Mouse (Mus musculus): ENCODE results near the gene Grm4. TPM values are rescaled to one million over a fixed set of nuclear protein-coding genes. Genes with fewer than 3 reads are reported as not detected.

Grm4 gene
- total RNA-seq, 1 experiment from 2014 or later: not detected

DNA sequence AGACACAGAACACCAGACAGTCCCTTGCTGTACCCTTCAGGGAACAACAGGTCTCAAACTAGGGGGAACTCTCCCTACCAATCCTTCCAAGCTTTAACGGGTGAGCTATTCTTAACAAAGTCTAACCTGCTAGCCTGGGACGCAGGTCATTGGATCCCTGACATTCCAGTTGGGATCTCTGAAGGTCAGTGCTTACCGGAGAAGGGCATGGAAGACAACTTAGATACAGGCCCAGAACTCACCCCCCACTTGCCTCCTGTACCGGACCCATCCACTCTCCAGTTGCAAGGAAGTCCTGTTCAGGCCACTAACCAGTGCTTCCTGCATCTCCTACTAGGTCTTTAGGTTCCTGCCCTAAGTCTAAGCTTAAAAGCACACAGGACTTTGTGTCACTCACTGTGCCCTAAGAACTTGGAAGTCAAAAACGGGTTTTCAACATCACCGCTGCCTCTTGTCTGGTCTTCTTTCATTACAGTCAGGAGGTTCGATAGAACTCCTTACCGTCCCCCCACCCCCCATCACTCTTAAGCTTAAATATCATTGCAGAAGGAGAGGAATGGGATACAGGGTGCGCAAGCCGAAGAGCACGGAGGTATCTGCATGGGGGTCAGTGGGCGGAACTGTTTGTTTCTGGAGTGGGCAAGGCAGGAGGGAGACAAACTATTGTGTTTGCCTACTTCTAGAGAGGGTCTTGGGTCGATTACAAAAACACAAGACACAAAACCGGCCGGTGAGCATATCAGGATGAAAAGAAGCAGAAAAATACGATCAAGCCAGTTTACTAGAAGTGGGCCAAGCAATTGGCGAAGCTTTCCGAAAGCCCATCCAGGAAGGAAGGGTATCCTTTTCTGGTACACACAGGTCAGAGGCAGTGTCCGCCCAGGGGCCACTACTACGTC lies 33.1 kb upstream of the Grm4 start:
- no peak for ATAC-seq (replicated peaks; ENCODE audit: insufficient number of reproducible peaks, low FRiP score, low TSS enrichment, poor library complexity, severe bottlenecking)

DNA sequence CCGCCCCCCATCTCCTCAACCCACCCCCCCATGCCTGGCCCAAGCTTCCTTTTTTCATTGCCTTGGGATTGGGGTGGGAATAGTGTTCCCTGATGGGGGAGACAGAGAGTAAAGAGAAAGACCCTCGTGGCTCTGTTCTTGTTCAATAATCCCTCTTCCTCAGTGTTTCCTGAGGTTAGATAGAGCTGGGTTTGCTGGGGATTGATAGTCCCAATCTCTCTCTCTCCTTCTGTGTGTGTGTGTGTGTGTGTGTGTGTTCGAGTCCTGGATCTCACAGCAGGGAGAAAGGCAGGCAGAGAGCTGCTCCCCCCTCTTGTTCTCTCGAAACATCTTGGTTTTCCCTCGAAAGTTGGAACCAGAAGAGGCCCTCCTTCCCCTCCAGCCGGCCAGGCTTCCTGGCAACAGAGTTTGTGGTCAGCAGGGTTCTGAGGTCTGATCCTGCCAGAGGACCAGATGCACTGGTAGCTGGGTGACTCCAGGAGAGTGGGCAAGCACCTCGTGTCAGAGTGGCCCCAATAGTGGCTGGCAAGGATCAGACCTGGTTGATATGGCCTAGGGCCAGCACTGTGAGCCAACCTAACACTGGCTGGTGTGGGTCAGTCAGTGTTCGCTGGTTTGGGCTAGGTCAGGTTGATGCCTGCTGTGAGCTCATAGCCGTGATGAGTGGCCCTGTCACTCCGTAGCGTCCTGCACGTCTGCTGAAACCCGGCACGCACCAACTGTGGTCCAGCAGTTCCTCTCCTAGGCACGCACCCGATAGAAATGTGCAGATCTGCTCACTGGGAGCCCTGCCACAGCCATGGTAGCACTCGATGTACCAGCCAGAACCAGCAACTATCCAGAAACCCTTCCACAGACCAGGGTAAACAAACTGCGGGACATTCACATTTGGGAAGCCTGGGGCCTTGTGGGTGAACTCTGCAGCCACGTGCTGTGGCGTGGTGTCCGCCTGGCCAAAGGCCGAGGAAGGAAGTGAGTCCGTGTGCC lies 31.3 kb upstream of the Grm4 start:
- no peak for ATAC-seq (replicated peaks; ENCODE audit: insufficient number of reproducible peaks, low FRiP score, low TSS enrichment, poor library complexity, severe bottlenecking)

DNA sequence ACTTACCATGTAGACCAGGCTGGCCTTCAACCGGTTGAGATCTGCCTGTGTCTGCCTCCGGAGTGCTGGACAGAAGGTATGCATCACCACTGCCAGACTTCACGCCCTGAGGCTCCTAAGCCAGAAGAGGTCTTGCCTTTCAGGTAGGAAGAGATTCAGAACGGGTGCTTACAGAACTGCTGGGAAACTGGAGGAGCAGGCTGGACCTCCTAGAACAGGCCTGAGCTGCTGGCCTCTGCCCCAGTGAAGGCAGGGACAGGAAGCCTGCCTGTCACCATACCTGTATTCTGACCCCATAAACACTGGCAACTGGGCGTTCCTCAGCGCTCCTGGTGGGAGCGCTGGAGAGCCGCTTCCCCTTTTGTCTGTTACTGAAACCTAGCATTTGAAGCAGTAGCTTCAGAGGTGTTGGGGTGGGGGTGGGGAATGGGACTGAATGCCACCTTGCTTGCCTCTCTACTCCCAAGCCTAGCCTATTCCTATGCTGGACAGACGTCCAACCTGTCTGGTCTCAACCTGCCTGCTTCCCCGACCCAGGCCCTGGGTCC lies 30.3 kb upstream of the Grm4 start:
- no peak for ATAC-seq (replicated peaks; ENCODE audit: insufficient number of reproducible peaks, low FRiP score, low TSS enrichment, poor library complexity, severe bottlenecking)

DNA sequence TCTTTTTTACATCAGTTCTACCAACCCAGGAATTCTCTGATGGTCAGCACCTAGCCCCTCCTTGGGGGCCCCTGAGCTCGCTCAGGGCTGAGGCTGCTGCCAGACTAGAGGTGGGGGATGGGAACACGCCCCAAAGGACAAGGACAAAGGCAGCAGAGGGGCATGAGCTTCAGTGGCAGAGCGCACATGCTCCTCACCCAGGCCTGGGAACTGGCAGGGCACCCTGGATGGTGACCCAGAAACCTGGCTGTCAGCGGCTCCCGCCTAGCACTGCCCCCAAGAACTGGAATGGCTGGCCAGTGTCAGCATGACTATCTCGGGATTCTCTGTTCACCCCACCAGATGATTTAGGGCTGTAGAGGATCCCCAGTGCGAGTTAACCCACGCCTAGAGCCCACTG lies 28.0 kb upstream of the Grm4 start:
- no peak for ATAC-seq (replicated peaks; ENCODE audit: insufficient number of reproducible peaks, low FRiP score, low TSS enrichment, poor library complexity, severe bottlenecking)

DNA sequence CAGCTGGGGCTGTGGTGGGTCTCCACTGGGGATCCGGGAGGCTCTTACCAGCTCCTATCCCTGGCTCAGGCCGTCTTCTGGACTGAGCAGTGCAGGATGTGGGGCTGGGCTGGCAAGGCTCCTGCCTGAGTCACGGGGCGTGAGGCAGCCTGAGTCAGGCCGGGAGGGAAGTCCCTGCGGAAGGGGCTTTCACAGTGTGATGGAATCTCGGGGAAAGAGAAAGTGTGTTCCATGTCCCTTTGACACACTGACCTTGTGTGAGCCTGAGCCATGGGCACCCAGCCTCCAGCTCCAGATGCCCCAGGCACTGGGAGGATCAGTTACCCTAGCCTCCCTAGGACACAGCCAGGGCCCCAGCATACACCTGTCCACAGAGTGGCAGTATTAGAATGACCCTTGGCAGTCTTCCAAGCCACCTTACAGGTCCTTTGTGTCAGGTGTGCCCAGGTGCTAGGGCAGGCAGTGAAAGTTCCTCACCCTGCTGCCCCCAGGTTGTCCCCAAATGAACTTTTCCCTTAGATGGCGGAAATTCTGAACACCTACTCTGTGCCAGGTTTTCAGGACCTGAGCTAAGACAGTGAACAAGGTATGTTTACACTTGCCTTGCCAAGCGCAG lies 26.2 kb upstream of the Grm4 start:
- peak; percentile 27; the same call in 1 of the 2 replicates for ATAC-seq (replicated peaks; ENCODE audit: insufficient number of reproducible peaks, low FRiP score, low TSS enrichment, poor library complexity, severe bottlenecking)

DNA sequence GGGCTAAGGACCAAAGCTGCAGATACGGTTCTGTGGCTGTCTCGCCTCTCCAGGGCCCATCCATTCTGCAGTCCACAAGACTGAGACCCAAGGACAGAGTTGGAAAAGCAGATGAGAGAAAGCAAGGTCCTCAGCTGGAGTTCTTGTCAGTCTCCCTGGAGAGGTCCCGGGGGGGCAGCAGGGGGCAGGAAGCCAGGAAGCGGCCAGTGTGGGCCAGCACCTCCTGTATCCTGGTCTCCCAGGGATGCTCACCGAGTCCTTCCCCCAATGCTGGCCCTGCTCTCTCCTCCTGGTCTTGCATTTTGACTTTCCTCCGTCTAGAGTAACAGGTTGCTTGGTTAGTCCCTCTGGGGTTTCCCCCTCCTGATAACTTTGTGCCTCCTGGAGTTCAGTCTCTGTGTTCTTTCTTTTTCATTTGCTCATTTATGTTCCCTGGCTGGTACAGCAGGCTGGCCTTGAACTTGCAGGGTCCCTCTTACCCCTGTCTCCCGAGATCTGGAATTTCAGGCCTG lies 25.4 kb upstream of the Grm4 start:
- no peak for ATAC-seq (replicated peaks; ENCODE audit: insufficient number of reproducible peaks, low FRiP score, low TSS enrichment, poor library complexity, severe bottlenecking)

DNA sequence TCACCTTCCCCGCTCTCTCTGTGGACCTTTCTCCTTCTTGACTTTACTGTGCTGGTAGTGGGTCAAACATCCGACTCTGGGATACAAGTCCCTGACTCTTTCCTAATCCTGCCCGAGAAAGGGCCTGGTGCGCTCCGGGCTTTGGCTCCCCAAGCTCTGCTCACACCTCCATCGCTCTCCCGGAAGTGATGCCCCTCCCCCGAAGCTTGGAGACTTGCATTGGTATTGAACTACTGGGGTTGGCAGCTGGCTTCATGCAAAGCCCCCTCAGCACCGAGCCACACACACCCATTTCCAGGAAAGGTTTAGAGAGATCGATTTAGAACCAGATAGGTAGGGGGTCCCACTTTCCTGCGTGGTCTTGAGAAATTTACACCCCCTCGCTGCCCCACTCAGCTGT lies 24.8 kb upstream of the Grm4 start:
- ATAC-seq (replicated peaks; ENCODE audit: insufficient number of reproducible peaks, low FRiP score, low TSS enrichment, poor library complexity, severe bottlenecking): no peak

DNA sequence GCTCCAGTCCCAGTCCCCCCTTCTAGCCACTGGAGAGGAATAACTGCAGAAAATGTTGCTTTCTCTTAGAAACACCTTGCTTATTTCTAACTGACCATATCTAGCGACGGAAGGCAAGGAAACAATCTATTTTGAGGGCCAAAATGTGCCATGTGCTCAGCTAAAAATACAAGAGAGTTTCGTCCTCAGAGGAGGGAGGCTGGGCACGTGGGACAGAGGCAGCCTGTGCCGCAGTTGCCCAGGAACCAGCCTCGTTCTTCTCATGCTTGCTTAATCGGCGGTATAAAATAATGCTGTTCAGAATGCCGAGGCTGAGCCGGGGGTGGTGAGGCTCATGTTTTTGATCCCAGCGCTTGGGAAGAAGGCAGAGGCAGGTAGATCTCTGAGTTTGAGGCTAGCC lies 23.3 kb upstream of the Grm4 start:
- no peak for ATAC-seq (replicated peaks; ENCODE audit: insufficient number of reproducible peaks, low FRiP score, low TSS enrichment, poor library complexity, severe bottlenecking)

DNA sequence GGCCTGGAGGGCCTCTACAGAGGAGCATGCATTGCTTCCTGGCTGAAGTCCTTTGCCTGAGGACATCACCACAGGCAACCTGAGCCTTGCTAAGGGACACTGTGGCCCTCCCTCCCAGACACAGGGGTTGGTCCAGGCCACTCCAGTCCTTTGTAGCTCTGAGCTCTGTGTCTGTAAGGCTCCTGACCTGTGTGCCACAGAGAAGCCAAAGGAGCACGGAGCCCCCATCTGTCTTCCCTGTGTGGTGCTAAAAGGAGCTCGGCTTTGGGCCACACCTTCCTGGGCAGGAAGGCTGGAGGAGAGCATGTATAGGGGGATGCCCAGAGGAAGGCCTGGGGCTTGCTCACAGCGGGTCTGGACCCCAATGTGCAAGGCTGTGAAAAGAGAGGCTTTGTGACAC lies 20.8 kb upstream of the Grm4 start:
- no peak for ATAC-seq (replicated peaks; ENCODE audit: insufficient number of reproducible peaks, low FRiP score, low TSS enrichment, poor library complexity, severe bottlenecking)

DNA sequence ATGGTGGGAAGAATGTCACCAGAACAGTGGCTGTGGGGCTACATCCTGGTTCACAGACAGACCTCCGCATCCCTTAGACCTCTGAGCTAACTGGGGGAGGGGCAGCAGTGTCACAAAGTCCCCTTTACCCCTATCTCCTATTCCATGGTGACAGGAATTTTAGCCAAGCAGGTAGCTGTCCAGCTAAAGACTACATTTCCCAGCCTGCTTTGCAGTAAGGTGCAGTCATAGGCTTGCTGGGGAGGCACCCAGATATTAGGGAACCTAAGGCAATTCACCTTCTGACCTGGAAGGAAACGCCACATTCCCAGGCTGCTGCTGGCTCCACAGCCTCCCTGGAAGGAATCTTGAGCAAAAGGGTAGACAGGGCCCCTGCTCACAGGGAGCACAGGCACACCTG lies 20.1 kb upstream of the Grm4 start:
- ATAC-seq (replicated peaks; ENCODE audit: insufficient number of reproducible peaks, low FRiP score, low TSS enrichment, poor library complexity, severe bottlenecking): no peak

DNA sequence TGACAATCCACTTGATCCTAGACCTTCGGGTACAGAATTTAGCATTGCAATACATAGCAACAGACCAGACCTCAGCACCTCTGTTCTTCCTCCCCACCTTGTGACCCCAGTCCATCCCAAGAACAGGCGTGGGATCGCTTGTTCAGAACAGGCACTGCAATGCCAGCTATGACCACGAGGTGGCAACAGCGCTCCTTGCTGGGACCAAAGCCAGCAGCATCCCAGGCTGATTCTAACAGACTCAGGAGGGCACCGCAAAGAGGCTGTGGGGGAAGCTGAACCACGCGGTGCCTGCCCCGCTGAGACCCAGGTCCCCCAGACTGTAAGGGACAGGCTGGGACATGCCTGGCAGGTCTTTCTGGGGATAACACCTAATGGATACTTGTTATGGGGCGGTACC lies 13.5 kb upstream of the Grm4 start:
- peak; percentile 94 for ATAC-seq (replicated peaks; ENCODE audit: insufficient number of reproducible peaks, low FRiP score, low TSS enrichment, poor library complexity, severe bottlenecking)

DNA sequence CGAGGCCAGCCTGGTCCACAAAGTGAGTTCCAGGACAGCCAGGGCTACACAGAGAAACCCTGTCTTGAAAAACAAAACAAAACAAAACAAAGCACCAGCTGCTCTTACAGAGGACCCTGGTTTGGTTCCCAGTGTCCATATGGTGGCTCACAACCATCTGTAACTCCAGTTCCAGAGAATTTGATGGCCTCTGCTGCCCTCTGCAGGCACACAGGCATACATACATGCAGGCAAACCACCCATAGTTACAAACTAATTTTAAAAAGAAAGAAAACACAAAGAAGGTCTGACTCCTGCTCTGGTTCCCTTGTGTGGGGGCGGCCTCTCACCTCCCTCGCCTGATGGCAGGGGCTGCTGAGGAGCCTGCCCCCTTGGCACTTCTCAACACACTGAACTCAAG lies 12.2 kb upstream of the Grm4 start:
- ATAC-seq (replicated peaks; ENCODE audit: insufficient number of reproducible peaks, low FRiP score, low TSS enrichment, poor library complexity, severe bottlenecking): no peak

DNA sequence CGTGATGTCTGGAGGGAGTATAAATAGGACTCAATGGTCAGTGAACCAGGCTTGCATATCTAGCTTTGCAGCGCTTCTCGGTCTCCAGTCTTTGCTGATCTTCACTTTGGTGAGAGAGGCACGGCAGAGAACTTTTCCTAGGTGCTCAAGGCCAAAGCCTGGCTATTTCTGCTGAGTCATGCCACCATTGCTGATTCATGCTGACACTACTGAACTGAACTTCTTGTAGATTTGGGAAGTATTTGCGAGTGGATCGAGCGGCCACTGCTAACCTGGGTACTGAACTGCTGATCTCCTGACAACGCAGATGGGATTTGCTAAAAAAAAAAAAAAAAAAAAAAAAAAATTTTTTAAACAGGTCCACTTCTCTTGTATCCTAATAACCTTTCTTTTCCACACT lies 10.9 kb upstream of the Grm4 start:
- no peak for ATAC-seq (replicated peaks; ENCODE audit: insufficient number of reproducible peaks, low FRiP score, low TSS enrichment, poor library complexity, severe bottlenecking)

DNA sequence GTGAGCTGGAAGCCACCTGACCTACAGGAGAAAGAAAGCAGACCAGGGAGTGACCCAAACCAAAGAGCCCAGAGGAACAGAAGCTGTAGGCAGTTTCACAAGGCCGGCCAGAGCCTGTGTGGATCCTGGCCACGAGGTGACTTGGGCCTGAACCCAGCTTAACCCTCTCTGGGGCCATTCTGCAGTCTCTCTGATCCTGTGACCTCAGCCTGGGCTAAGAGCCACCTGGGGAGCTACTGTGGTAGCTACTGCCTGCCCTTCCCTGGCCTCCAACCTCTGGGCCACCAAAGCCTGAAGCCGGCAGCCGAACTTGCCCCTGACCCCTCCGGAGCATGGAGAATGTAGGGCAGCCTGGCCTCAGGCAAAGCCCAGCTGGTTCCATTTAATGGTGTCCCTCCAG lies 7.6 kb upstream of the Grm4 start:
- ATAC-seq (replicated peaks; ENCODE audit: insufficient number of reproducible peaks, low FRiP score, low TSS enrichment, poor library complexity, severe bottlenecking): no peak

DNA sequence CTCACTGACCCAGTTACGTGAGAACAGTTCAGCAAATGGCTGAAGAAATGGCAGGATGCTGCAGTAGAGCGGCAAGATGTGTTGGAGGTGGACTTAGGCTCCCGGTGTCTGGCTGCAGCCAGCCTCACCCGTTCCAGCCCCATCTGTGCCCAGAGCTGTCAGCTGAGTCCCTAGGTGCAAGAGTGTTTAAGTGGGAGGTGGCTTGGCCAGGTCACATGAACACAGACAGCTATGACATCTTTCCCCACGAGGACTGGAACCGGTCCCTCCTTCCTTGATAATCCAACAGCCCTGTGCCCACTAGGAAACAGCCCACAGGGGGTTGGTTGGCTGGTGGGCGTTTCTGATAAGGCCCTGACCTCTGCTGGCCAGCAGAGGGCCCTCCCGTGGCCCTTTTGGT lies 6.8 kb upstream of the Grm4 start:
- ATAC-seq (replicated peaks; ENCODE audit: insufficient number of reproducible peaks, low FRiP score, low TSS enrichment, poor library complexity, severe bottlenecking): no peak

DNA sequence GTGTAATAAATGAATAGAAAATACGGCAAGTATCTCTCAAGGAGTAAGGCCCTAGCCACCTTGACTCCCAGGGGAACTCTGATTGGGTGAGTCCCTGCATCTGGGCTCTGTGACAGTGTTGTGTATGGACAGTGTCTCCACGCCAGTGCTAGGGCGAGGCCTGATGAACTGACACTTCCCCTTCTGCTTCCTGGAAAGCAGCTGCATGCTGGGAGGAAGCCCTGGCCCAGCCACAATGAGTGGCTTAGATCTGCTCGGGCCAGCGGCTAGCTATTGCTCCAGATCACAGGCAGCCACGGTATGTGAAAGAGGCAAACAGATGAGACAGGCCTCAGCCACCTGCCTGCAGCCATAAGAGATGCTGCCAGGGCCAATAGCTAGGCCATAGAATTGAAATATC lies 6.0 kb upstream of the Grm4 start:
- peak; percentile 75 for ATAC-seq (replicated peaks; ENCODE audit: insufficient number of reproducible peaks, low FRiP score, low TSS enrichment, poor library complexity, severe bottlenecking)

DNA sequence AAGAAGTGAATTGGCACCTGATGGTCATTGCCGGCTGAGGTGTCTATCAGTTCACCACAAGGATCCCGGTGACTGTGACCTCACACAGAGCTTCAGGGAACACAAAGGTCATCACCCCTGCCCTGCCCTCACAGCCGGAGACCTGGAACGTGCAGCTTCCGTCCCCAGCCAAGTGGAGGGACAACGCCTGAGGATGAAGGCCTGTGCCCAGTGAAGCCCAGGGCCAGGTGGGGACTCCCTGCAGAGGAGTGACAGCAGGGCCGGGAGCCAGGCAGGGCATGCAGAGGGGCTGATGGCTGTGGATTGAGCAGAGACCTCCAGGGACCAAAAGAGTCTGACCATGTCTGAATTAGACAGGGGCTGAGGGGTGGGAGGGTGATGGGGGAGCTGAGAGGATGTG lies 1.9 kb upstream of the Grm4 start:
- ATAC-seq (replicated peaks; ENCODE audit: insufficient number of reproducible peaks, low FRiP score, low TSS enrichment, poor library complexity, severe bottlenecking): no peak

DNA sequence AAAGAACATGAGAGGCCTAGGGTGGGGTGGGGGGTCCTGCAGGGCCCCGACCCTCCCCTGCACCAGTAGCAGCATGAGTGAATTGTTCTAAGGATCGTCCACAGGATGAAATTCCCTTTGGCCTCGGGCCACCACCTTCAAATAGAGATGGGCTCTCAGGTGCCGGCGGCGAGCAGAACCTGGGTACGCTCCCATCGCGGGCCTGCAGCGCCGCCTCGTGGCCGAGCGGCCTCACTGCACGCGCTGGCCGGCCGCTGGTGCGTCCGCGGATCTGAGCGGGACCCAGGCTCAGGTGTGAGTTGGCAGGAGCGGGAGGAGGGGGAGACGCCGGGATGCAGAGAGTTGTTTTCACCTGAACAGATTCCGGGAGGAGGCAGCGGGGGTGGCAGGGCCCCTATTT lies 646 bp downstream of the Grm4 start:
- ATAC-seq (replicated peaks; ENCODE audit: insufficient number of reproducible peaks, low FRiP score, low TSS enrichment, poor library complexity, severe bottlenecking): 0 out of 2 replicates have a peak, but pooled peaks have one; percentile 29
